Mouse (Mus musculus): ENCODE results near the gene Nek11. TPM values are rescaled to one million over a fixed set of nuclear protein-coding genes. Genes with fewer than 3 reads are reported as not detected.
A peak's percentile ranks its signal among the peaks of the same experiment; 100 is the strongest.

Gene Nek11
- not detected for polyA plus RNA-seq (2017; shearing (Covaris generic))

DNA sequence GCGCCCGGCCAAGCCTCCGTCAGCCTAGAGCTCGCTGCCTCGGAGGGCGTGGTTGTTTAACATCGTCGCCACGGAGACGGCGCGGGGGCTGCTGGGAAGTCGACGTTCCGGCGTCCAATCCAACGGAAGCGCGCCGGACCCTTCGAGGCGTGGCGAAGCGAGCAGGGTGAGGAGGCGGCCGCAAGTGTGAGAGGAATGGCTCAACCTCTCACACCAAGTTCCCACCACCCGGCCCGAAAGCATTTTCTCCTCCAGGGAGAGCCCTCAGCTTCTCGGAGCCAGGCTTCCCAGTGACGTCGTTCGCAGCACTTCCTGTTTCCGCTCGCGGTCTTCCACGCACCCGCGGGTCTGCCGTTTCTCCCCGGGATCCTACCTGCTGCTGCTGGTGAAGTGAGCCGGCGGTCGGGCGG, at the start of gene Nek11, which contains the start of gene Aste1:
Nek11 (minus strand) TSS at position 307 of the 410 bp plus-strand sequence.
Aste1 (plus strand) TSS at position 175 of the 410 bp plus-strand sequence.
- peak; percentile 99 for ATAC-seq

DNA sequence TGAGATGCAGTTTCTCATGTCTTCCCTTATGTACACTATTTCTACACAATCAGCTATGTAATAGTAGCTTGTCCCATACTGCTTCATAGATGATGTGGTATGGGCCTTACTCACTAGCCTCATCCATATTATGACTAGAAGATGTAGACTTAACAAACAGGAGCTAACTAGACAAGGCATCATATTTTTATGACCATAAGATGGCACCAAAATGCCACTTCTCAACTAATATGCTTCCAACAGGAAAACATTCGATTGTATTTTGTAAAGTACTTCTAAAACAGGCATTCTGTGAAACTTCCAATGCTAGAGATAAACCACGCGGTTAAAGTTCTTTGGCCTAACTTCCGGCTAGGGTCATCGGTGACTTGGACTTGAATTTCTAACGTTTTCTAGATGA, 13.2 kb upstream of the Nek11 start:
- no peak for ATAC-seq

DNA sequence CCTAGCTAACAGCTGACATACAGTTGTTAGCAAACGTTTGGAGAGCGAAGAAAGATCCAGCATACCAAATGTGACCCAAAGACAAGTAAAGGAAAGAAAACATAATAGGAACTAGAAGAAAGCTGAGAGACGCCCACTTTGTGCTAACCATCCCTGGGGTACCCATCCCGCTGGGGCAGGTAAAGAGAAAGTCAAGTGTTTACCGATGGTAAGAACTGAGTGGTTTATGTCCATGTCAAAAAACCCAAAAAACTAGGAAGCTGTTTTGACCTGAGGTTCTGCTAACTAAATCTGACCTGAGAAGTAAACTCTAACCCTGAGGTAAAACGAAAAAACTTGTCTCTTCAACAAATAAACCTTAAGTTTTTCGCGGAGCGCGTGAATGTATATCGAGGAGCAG, 604 bp downstream of the Nek11 start:
- ATAC-seq: no peak

DNA sequence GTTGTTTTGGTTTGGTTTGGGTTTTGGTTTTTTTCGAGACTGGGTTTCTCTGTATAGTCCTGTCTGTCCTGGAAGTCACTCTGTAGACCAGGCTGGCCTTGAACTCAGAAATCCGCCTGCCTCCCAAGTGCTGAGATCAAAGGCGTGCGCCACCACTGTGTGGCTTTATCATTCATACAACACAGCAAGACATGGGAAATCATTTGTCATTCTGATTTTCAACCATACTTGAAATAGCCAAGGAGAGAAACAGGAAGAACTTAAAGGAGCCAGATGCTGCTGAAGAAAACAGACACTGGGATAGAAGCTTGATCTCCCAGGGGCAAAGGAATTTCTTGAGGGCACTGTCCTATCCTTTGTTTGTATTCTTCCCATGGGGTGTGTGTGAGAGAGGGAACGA, 4.7 kb downstream of the Nek11 start:
- no peak for ATAC-seq

DNA sequence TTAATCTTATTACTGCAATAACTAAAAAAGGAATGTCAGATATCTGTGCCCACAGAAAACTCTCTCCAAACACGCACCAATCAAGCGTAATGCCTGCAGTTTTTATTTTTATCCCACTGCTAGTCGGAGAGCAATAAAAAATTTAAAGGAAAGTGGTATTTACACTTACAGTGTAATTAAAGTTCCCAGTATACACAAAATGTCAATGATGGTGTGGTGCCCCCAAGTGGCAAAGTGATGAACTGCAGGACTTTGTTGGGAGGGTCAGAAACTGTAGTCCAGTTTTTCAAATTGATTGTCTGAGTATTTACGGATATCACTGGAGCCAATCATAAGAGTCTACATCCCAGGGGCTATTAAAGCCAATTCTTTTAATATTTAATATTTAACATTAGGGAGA, 6.0 kb downstream of the Nek11 start:
- ATAC-seq: peak; percentile 50

DNA sequence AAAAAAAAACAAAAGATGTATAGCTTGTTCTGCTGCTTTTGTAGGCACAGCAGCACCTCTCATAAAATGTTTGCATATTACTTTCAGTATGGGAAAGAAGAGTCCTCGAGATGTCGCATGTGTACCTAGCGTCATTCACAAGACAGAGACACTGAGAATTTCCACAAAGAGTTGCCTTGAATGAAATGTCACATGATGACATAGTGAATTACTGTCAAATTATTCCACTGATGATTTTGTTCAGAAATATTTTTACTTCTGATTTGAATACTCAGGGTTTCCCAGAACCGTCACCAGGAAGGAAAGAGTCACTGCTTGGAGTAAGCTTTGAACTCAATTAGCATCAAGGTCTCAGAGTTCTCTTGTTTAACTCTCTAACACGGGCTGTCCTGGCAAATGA, 7.9 kb downstream of the Nek11 start:
- ATAC-seq: no peak

DNA sequence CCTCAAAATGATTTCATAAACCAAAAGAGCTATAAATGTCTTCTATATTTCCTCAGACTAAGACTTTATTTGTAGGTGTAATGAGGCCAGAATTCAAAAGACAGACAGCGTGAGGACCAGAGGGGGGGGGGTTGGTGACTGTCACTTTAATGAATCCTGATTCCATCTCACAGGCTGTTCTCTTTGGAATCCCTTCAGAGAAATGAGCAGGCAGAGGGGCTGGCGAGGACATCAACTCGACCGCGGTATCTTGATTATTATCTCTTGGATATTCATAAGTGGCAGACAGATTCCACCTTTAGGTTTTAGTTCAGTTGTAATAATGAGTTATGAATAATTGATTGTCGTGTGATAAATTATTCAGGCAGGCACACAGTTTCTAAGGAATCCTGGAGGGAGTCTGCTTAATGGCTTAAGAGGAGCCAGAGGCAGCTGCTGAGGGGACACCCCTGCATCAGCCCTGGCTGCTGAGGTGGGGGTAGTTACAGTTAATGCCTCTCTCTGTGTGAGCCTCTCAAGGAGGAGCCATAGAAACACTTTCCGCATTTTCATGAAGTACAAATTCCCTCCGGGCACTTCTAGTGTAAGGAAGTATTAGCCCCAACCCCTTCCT, 15.7 kb downstream of the Nek11 start:
- no peak for ATAC-seq

DNA sequence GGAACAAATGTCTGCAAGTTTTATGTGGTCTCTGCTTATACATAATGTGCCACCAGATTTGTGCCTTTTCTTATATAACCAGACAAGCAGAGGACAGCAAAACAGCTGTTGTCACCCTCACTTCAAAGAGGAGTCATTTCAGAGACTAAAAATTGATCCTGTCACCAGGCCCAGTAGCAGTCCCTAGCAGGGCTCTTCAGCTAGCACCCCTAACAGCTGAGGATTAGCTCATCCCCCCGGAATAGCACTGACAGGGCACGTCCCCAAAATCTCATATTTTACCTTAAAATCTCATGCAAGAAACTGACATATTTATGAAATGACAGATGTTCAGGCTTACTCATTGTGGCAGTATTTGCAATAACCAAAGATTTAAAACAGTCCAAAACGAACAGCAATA, 17.7 kb downstream of the Nek11 start:
- ATAC-seq: no peak

DNA sequence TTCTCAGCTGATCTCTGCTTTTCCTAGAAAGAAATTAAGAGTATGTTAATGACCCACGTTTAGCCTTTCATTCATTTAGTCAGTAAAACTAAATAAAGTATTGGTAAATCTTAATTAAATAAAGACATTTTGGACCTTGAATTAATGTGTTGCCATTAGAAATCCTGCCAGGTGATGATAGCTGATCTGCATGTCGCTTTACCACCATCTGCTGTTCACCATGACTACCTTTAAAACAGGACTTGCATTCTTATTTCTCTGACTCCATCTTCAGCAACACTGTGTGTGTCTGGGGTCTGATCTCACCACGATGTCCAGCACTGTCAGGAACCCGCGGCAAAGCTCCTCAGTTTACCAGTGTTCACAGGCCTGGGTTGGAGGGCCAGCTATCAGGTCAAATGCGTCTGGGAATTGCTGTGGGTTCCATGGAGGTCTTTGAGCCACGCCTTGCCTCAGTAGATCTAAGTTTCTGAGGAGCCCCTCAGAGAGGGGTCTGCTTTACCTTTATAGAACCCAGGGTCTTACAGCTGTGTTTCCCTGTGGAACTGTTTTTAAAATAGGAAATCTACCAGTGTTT, 18.3 kb downstream of the Nek11 start:
- ATAC-seq: no peak

DNA sequence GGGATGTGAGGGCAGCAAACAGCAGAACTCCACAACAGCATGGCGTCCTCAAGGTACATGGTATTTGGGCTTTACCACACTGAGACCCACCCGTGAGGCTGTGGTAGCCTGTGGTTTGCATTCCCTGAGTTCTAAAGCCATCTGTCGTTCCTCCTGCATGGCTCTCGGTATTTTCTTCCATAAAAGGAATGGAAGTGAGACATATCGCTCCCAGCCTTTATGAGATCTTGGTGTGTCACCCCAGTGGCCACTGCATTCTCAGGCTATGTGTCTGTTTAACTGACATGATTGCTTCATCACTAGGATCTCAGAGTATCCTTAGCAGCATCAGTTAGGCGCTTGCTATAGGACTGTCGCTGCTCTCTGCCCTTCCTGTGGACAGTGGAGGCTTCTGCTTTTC, 18.9 kb downstream of the Nek11 start:
- ATAC-seq: no peak

DNA sequence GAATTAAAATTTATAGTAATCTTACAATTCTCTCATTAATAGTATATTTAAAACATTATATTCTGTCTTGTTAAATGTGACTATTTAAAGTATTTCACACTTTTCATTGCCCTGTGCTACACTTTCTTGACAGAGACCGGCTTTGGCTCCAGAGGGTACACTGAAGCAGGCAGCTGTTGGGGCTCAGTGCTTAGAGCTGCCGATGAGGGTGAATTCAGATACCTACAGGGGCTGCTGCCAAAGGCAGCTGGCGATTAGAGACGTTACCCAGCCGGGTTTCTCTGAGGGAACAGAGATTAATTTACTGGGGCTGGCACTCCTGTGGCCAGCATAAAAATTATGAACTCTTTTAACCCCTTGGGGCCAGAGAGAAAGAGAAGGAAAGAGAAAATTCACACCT, 21.0 kb downstream of the Nek11 start:
- no peak for ATAC-seq

DNA sequence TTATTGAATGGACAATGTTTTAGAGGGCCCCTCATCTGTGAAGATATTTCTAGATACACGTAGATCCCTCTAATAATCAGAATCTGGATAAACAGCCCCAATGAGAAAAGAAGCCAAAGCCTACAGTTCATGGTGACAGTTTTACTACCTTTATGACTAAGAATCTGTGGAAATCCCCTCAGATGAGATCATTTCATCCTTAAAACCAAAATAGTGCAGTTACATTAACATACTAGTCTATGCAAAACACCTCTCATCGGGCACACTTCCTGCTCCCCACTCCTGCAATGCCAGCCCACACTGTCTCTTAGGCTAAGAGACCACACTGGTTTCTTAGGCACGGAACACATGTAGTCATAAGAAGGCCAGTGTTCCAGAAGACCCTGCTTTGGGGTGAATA, 26.7 kb downstream of the Nek11 start:
- peak; percentile 92 for ATAC-seq

DNA sequence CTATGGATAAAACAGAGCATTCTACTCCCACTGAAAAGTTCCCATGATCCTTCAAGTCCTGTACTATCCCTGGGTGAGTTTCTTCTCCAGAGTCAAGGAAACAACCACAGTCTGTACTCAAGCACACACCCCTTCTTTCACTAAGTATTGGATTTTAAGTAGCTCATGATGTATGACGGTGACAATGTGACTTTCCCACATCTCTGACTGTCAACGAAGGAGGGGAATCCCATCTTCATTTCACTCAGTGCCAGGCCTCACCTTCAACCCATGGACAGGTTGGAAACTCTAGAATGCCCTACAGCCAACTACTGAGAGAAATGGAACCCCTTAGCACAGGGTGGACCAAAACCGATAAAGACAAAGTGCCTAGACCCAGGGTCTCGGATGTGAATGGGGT, 29.1 kb downstream of the Nek11 start:
- ATAC-seq: no peak

DNA sequence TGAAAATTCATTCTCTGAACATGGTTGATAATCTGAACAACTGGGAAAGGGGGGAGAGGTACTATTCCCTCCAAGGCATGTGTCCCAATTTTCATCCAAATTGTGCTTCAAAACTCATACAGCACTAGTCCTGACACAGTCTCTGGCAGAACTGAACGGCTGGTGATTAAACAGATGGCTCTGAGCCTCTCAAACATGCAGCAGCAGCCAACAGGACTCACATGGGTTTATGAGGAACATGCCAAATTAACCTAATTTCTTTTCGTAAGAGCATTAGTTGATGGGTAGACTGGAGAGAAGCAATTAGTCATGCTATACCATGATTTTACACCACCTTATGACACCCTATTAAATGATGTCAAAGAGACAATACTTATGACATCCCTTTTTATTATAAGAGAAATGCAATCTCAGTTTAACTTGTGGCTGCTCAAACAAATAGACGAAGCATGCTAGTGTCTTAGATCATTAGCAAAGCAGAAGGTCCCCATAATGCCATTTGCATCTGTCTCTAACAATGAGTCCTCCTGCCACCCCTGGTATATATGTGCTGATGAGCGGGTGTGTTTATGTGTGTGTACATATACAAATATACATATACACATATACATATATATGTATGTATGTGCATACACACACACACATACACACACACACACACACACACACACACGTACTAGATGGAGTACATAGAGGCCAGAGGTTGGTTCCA, 31.6 kb downstream of the Nek11 start:
- no peak for ATAC-seq

DNA sequence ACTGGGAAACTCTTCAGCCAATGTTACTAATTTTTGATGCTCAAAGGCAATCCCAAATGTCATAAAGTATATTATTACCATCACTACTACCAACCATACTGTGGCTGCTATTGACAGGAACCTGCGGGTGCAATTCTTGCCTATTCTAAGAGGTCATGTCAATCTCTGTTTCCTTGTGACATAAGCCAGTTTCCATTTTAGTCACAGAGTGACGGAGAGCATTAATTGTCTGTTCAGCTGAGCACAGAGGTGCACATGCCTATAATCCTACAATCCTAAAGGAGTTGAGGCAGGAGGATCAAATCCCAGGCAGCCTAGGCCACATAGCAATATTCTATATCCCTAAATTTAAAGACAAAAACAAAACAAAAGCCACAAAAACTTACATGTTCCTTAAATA, 33.1 kb downstream of the Nek11 start:
- ATAC-seq: no peak

DNA sequence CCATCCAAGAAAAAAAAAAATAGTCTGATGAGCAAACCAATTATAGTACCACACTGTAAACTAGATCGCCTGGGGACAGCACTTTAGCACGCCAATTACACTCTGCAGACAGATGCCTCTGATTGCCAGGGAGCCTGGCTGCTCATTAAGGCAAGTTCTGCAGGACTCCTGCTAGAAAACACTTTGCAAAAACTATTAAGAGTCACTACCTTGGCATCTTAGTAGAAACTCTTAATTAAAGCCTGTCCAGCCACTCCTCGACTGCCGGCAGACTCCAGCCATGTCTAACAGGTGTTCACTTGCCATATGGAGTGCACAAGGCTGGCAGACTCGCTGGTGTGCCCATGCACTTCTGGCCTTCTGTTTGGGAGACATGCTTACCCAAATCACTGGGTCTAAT, 46.3 kb downstream of the Nek11 start:
- no peak for ATAC-seq

DNA sequence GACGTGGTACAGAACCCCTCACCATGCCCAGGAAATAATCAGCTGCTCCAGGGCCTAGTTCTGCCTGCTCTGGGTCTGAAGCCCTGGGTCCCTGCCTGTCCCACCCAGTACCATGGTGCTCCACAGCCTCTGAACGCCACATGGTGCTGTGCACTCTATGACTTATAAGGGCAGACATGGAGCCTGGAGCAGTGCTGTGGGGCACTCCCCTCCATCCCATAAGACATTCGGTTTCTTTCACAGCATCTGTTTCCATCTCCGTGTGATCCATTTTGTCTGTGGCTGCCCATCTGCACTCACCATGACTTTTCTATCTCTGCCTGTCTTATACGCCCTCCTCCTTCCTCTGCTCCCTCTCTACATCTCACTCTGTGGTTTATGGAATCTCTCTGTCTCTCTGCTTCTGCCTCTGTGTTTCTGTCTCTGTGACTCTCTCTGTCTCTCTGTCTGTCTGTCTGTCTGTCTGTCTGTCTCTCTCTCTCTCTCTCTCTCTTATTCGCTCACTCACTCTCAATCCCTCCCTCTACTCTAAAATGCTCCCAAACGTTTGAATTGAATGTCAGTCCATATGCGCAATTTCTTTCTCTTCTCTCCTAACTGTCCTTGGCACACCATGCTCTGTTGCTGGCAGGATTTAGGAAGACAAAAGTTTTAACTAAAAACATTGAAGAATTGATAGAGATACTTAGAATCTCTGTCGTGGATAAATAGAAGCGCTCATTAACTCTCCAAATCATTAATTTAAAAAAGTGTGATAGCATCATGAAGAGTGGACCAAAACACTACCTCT, 46.9 kb downstream of the Nek11 start:
- no peak for ATAC-seq

DNA sequence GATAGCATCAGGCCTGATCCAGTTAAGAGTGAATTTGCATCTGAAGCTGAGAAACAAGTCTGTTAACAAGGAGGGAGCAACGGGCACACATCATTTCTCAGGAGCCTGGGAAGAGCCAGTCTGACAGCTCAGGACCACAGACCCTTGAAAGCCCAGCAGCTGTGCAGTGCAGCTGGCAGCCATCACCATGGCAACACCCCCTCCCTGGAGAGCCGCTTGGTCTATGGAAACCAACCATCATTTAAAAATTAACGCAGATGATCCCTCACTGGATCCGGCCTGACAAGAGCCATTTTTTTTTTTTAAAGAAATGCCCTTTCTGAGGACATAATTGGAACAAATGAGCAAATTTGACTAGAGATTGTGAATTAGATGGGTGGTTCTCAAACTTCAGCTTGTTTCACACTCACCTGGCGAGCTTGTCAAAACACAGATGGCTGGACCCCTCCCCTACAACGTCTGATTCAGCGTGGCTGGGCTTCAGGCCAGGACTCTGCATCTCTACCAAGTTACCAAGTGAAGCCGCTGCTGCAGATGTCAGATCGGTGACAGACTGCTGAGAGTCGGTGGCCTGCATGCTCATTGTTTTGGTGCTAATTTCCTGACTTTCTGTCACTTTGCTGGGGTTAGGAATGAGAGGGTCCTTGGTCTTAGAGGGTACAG, 52.2 kb downstream of the Nek11 start:
- no peak for ATAC-seq

DNA sequence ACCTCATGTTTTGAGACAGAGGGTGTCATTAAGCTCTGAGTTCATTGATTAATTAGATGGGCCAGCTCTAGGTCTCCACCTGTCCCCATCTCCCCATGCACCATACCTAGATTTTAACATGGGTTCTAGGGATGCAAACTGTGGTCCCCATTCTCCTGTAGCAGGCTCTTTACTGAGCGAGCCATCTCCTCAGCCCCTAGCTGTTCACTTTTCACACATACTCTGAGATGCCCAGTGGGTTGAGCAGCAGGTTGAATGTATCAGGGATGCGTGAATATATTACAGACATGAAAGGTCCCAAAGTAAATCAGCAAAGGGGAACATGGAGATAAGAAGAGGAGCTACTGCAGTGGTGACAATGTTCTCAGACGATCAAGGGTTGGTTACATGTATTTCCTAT, 52.8 kb downstream of the Nek11 start:
- no peak for ATAC-seq

DNA sequence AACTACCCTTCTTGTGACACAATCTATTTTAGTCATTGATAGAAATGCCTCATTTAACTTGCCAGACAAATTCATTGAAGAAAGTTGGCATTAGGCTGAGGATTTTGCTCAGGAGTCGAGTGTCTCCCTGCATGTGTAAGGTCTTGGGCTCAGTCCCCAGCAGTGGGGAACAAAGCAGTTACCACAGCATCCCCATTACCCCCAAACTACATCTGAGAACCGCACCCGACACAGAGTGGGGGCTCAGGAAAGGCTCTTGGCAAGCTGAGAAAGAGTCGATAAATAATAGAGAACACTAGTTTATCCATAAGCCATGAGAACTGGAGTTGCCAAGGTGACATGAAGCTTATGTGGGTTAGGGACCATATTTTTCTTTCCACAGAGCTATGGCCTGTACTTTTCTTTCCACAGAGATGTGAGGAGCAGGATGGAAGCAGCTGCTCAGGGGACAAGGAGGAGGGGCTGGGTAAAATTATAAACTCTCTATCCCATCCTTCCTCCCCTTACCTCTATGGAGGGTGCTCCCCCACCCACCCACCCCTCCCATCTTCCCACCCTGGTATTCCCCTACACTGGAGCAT, 62.8 kb downstream of the Nek11 start:
- ATAC-seq: no peak

DNA sequence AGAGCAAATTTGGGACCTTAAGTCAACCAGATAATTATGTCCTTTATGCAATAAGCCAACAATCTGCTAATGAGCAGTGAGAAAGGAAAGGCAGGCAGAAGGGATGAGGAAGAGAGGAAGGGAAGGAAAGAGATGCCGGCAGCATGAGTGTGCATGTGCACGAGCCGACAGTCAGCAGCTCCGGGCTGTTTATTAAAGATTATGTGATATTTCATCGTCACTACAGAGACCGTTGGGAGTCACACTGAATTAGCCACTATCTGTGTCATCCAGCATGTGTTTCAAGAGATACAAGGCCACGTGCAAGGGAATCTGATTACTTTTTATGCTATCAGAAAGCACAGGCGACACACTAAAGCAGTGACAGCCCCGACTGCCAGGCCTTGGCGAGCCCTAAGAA, 73.5 kb downstream of the Nek11 start:
- ATAC-seq: no peak

DNA sequence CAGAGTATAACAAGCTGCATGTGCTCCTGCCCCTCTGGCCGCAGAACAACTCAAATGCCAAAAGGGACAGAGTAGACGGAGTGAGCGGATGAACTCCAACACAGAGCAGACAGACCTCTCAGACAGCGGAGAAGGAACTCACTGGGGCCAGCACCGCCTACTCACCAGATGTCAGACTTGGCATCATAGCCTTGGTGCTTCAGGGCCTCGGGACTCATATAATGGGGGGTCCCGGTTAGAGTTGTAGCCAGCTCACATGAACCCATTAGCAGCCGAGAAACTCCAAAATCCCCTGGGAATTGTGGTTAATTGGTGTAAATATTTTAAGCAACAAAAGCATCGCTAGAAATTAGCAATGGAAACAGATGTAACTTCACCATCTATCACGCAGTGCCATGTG, 82.1 kb downstream of the Nek11 start:
- ATAC-seq: no peak

DNA sequence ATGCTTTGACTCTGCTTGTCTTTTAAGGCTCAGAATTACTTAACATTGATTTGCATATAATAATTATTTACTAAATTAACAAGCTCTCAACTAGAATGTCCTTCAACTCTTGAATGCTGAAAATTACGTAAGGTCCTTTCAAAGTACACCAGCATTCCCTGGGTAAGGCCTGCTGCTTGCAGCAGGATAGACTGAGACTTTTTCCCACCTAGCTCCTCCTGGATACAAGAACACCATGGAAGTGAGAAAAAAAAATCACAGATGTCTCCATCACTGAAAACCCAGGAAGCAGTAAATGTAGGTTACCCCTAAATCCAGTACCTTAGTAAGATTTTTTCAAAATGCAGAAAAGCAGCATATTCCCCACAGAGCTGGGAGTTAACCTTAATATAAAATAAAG, 82.6 kb downstream of the Nek11 start:
- ATAC-seq: no peak

Measured in inflammation-experienced regulatory T-cells, adult 6 months (primary cell).